Mouse (Mus musculus) cerebellum, adult 2 months (tissue): ENCODE results near the gene Sept5. TPM values are rescaled to one million over a fixed set of nuclear protein-coding genes. Genes with fewer than 3 reads are reported as not detected.

Experiments
- DNase-seq, 2 experiments: peaks; one replicate each; pipeline ENCODE4 v3.0.0; 2021
- H3K27ac ChIP-seq: fragments of 200-500 bp; 2 replicates; pipeline ENCODE4 v1.5.1; 2012; ENCODE audit warnings: low read length, control low read depth, inconsistent platforms; ENCODE audit not compliant: insufficient read depth
- H3K27me3 ChIP-seq: fragments of 200-500 bp; 2 replicates; pipeline ENCODE4 v1.6.1; 2012; ENCODE audit warnings: inconsistent platforms, mild to moderate bottlenecking, low read length, moderate library complexity; ENCODE audit not compliant: control insufficient read depth, insufficient read depth
- H3K4me1 ChIP-seq: fragments of 200-500 bp; 2 replicates; pipeline ENCODE4 v1.6.1; 2011; ENCODE audit warnings: low read length; ENCODE audit not compliant: control insufficient read depth, insufficient read depth
- H3K4me3 ChIP-seq: fragments of 200-500 bp; replicated peaks from 2 replicates; pipeline ENCODE3; 2011; ENCODE audit warnings: mild to moderate bottlenecking, low read depth, low read length, control low read depth; ENCODE audit not compliant: insufficient read depth
- CTCF ChIP-seq: fragments of 200-500 bp; IDR thresholded peaks from 2 replicates; pipeline ENCODE4 v1.5.1; 2011; ENCODE audit warnings: low read depth, mild to moderate bottlenecking, control low read depth, low read length, moderate library complexity, borderline replicate concordance; ENCODE audit not compliant: insufficient read depth
- POLR2A ChIP-seq: fragments of 200-500 bp; IDR thresholded peaks from 2 replicates; pipeline ENCODE4 v1.6.1; 2011; ENCODE audit warnings: low read length, control low read depth, borderline replicate concordance; ENCODE audit not compliant: insufficient read depth
- WGBS: fragments of 180-500 bp; shearing (Covaris S2); methylation state at CpG from one replicate; pipeline ENCODE4 v1.1.7; 2018; 5-methylcytosine and 5-hydroxymethylcytosine counted together
- polyA plus RNA-seq: library from polyadenylated mRNA; depleted of rRNA; stranded (reverse); fragments of >200 nt; gene quantifications from 2 replicates; pipeline ENCODE4 v1.2.3, GENCODE M21; 2012

Sept5 gene
- polyA plus RNA-seq, 1 experiment = 328 TPM

DNA sequence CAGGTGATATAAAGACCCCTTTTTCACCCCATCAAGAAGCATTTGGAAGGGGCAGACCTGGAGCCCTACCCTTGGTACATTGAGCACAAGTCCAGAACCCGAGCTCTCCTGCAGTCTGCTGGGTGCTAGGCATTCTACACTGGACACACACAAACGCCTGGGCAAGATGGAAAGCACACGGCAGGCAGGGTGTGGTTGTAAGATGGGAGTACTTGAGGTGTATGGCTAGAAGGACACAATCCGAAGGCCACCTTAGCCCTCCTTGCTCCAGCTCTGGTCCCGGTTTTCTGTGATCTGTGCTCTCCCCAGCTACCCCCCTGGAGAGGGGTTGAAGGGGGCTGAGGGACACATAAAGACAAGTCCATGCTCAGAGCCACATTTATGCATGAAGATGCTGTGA is 537 bp upstream of the Sept5 start:
- no peak for TF ChIP-seq POLR2A
- no peak for TF ChIP-seq CTCF
- WGBS = 43% methylated on average over 5 of the region's 5 CpGs
- peak overlapping the region; percentile 81 for H3K4me3 ChIP-seq
- no peaks in the 10 kb centered on the region for H3K27me3 ChIP-seq
- no peak for DNase-seq
- peak overlapping the region; percentile 89 for H3K27ac ChIP-seq
- H3K4me1 ChIP-seq = peaks cover 24% of the 10 kb centered on the region

DNA sequence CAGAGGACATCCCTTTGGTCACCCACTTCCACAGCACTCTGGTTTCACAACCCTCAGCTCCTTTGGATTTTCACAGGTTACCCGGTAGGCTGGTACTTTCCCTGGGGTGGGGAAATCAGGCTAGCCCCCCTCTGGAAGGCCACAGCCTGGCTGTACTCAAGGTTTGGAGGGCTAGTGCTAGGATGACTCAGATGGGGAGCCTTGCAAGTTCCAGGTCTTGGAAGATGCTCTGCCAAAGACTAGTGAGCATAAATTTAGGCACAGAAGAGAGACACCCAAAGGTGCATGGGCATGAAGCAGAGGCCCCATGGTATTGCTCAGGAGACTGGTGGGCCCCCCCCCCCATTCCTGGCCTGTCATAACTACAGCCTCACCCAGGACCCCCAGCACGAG is 810 bp downstream of the Sept5 start:
- Histone ChIP-seq H3K4me3 (peak overlapping the region; percentile 70), H3K27ac (peak overlapping the region; percentile 4; the same call in 1 of the 2 replicates), H3K4me1 (peaks cover 33% of the 10 kb centered on the region), H3K27me3 (no peaks in the 10 kb centered on the region)
- peak in 1 of 2 experiments; percentile 40 for DNase-seq
- 20% methylated on average over 2 of the region's 2 CpGs for WGBS
- no peak for TF ChIP-seq POLR2A
- TF ChIP-seq CTCF = no peak

- Histone ChIP-seq H3K27ac (0 out of 2 replicates have a peak overlapping the region, but pooled peaks have one; percentile 4), H3K4me1 (peaks cover 36% of the 10 kb centered on the region)
Measured at GRCm38 (mm10) chr16:18628206-18628947, 1.4 kb downstream of the Sept5 start.

DNA sequence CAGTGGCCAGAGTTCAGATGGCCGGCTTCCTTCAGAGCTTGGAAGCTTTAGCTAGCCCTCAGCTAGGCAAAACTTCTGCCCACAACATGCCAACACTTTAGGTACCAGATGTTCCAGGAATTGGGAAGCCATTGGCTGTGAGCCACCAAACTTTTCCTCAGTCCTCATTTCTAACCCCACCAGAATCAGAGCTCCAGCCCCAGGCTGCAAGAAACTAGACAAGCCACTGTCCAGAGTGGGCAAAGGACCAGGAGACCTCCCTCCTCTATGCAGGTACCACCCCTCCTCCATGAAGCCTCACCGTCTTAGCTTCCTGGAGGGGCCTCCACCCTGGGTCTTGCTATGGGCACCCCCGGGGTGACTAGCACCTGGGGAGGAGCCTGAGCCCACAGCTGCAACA is 2.6 kb downstream of the Sept5 start:
- no peak for TF ChIP-seq CTCF
- no peak for TF ChIP-seq POLR2A
- Histone ChIP-seq H3K4me3 (no peak overlapping the region), H3K27ac (no peak overlapping the region), H3K4me1 (peaks cover 36% of the 10 kb centered on the region), H3K27me3 (no peaks in the 10 kb centered on the region)
- 56% methylated on average over 3 of the region's 3 CpGs for WGBS
- peak; percentile 26 to 37 for DNase-seq

More at GRCm38 (mm10) chr16:18628206-18628947, 1.4 kb downstream of the Sept5 start:
- no peaks in the 10 kb centered on the region for H3K27me3 ChIP-seq
- 52% methylated on average over 7 of the region's 7 CpGs for WGBS
- no peak for TF ChIP-seq POLR2A
- no peak for TF ChIP-seq CTCF
- peak; percentile 35 to 48 for DNase-seq
- peak overlapping the region; percentile 70 for H3K4me3 ChIP-seq

DNA sequence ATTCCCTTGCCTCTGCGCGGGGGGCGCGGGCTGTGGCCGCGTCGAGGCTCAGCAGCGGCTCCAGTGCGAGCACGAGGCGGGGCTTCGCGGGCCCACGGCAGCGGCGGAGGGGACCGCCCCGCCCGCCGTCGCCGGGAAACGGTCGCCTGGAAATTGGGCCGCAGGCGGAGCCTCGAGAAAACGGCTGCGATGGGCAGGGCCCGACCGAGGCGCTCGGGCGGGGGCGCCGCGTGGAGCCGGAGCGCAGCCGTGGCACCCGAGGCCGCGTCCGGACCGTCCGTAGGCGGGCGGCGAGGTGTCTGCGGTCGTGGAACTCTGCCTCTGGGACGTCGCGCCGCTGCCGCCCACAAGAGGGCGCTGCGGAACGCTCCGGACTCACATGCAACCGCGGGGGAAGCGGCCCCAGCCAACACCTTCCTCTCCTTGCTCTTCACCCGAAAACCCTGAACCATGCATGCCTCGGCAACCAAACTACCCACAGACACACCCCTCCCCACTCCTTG is 3.3 kb downstream of the Sept5 start, which contains the start of gene Gm49601:
TSS of gene Gm49601 (minus strand) at position 52 of the 503 bp plus-strand sequence.
- DNase-seq = peak; percentile 88 to 90
- Histone ChIP-seq H3K27me3 (no peaks in the 10 kb centered on the region), H3K4me1 (peaks cover 36% of the 10 kb centered on the region), H3K27ac (no peak within 1 kb of the TSS), H3K4me3 (peak within 1 kb of the TSS; percentile 61)
- peak; percentile 79 for TF ChIP-seq CTCF
- no peak for TF ChIP-seq POLR2A
- WGBS = under 1% methylated on average over 64 of the region's 65 CpGs

DNA sequence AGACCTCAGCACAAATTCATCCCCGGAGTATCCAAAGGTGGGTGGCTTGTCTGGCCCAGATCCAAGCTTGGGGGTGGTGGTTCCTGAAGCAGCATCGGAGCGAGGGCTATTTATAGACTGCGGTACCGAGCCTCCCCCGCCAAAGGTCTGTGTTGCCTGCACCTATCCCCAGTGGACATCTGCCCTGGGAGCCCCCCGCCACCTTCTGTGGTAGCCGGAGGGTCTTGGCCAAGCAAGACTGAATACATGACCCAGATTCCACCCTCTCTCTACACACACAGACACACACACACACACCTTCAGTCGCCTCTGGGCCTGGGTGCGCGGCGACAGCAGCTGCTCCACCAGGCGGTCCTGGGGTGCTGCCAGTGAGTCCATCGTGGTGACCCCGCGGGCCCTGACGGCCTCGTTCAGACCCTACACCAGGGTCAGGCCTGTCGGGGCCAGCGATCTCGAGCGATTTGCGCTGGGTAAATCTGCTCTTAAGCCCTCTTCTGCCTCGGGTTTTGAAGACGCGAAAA is 3.9 kb downstream of the Sept5 start:
- peak; percentile 53 to 61 for DNase-seq
- WGBS = 16% methylated on average over 26 of the region's 26 CpGs
- H3K27ac ChIP-seq = no peak overlapping the region
- peaks cover 36% of the 10 kb centered on the region for H3K4me1 ChIP-seq
- no peaks in the 10 kb centered on the region for H3K27me3 ChIP-seq
- no peak for TF ChIP-seq CTCF
- TF ChIP-seq POLR2A = no peak
- peak overlapping the region; percentile 61 for H3K4me3 ChIP-seq

DNA sequence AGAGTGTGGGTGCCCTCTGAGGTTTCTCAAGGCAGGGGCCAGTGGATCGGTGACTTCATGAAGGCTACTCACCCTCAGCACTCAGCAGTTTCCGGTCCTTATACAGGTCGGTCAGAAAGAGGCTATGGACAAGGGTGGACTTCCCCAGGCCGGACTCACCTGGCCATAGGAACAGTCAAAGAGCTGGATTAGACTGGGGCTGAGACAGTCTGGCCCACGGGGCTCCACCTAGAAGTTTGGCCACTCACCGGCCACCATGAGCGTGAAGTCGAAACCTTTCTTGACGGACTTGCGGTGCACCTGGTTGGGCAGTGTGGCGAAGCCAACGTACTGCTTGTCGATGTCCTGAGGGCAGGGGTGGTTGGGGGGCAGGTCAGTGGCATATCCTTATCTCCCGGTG is 4.7 kb downstream of the Sept5 start:
- peaks cover 33% of the 10 kb centered on the region for H3K4me1 ChIP-seq
- no peak overlapping the region for H3K27ac ChIP-seq
- H3K27me3 ChIP-seq = no peaks in the 10 kb centered on the region
- H3K4me3 ChIP-seq = no peak overlapping the region
- peak in 1 of 2 experiments; percentile 12 for DNase-seq
- TF ChIP-seq POLR2A = no peak
- WGBS = 79% methylated on average over 14 of the region's 14 CpGs

- H3K27me3 ChIP-seq = no peaks in the 10 kb centered on the region
- H3K4me1 ChIP-seq = peaks cover 33% of the 10 kb centered on the region
- DNase-seq = peak; percentile 18 to 42
- H3K4me3 ChIP-seq = no peak overlapping the region
- WGBS = 63% methylated on average over 15 of the region's 15 CpGs
- TF ChIP-seq POLR2A (no peak), CTCF (no peak)
- no peak overlapping the region for H3K27ac ChIP-seq
Measured at GRCm38 (mm10) chr16:18624641-18625040, 5.1 kb downstream of the Sept5 start.
